Mouse (Mus musculus): ENCODE data around the gene Aqp11.

- TF ChIP-seq POLR2A (IDR thresholded peaks at IDR 0.05; ENCODE audit: control insufficient read depth, low read depth, low read length) (no peak), CTCF (IDR thresholded peaks at IDR 0.05; ENCODE audit: control insufficient read depth, insufficient read depth, insufficient replicate concordance, low read depth, low read length) (no peak)
Measured at GRCm38 (mm10) chr7:97726080-97726479, 12.0 kb downstream of the Aqp11 start.

Measured in testis, adult 2 months (tissue).